Mouse (Mus musculus): ENCODE results near the gene Ulk4. TPM values are rescaled to one million over a fixed set of nuclear protein-coding genes. Genes with fewer than 3 reads are reported as not detected.
A peak's percentile ranks its signal among the peaks of the same experiment; 100 is the strongest.

Gene Ulk4
- polyA plus RNA-seq, 1 experiment: 1.1 TPM

DNA sequence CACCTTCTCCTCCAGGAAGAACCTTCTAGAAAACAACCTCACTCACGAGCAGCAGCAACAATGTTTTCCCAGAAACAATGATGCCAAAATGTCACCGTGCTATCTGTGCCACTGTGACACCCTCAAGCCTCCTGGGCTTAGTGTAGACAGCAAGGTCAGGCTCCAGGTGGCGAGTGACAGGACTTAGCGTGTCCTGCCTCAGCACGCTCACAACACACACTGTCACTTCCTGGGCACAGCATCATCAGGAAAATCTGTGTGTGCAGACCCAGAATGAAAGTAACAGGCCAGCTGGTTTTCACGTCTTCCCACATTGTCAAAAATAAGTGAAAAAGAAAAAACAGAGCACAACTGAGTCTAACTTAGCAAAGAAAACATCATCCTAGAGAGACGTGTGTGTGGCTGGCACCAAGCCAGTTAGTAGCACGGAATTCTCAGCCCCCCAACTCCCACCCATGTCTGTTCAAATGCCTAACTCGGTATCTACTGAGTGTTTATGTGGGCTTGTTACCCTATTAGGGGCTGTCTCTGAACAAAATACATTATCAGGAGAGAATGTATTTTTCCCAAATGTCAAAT, 120.7 kb downstream of the Ulk4 start:
- no peak overlapping the region for H3ac ChIP-seq (ENCODE audit: control insufficient read depth, insufficient read length, low read depth)
- H3K27me3 ChIP-seq (ENCODE audit: control insufficient read depth, insufficient read depth, insufficient read length): no peaks in the 10 kb centered on the region
- H3K79me3 ChIP-seq (ENCODE audit: low read depth): no peaks in the 10 kb centered on the region
- H3K4me3 ChIP-seq (ENCODE audit: insufficient read depth, poor library complexity, severe bottlenecking): no peak overlapping the region
- no peaks in the 10 kb centered on the region for H3K79me2 ChIP-seq (ENCODE audit: control insufficient read depth, insufficient read depth)
- H3K36me3 ChIP-seq (ENCODE audit: control insufficient read depth, insufficient read depth): no peaks in the 10 kb centered on the region
- TF ChIP-seq FOSL1 (IDR thresholded peaks at IDR 0.05; ENCODE audit: insufficient read depth, low read length, poor library complexity, severe bottlenecking) (no peak), CTCF (IDR thresholded peaks at IDR 0.05; ENCODE audit: control insufficient read depth, insufficient read depth, insufficient read length) (no peak), MAX (IDR thresholded peaks at IDR 0.05) (no peak), USF1 (IDR thresholded peaks at IDR 0.05; ENCODE audit: low read depth) (no peak), MYOG (IDR thresholded peaks at IDR 0.05; ENCODE audit: control insufficient read depth, extremely low read depth, insufficient read length) (no peak), MYOD1 (IDR thresholded peaks at IDR 0.05; ENCODE audit: control insufficient read depth, insufficient read length, low read depth) (no peak), CEBPB (IDR thresholded peaks at IDR 0.05; ENCODE audit: low read depth) (no peak)

DNA sequence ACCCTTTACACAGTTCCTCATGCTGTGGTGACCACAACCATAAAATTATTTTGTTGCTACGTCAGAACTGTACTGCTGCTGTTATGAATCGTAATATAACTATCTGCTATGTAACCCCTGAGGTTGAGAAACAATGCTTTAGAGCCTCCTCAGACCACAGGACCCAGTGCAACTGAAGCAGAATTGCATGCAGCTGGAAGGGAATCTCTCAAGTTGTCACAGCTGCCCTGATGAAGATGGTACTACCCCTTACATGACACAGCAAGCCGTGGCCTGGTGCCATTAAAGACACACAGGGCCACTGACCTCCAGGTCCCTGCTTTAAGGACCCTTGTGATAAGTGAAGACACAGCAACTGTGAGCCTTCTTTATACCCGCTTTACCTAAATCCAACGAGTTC, 123.7 kb downstream of the Ulk4 start:
- no peak overlapping the region for H3ac ChIP-seq (ENCODE audit: control insufficient read depth, insufficient read length, low read depth)
- H3K79me3 ChIP-seq (ENCODE audit: low read depth): no peaks in the 10 kb centered on the region
- H3K4me3 ChIP-seq (ENCODE audit: insufficient read depth, poor library complexity, severe bottlenecking): no peak overlapping the region
- no peaks in the 10 kb centered on the region for H3K36me3 ChIP-seq (ENCODE audit: control insufficient read depth, insufficient read depth)
- no peak for TF ChIP-seq CEBPB (IDR thresholded peaks at IDR 0.05; ENCODE audit: low read depth)
- TF ChIP-seq MYOD1 (IDR thresholded peaks at IDR 0.05; ENCODE audit: control insufficient read depth, insufficient read length, low read depth): peak; percentile 52
- H3K79me2 ChIP-seq (ENCODE audit: control insufficient read depth, insufficient read depth): no peaks in the 10 kb centered on the region
- H3K27me3 ChIP-seq (ENCODE audit: control insufficient read depth, insufficient read depth, insufficient read length): no peaks in the 10 kb centered on the region

DNA sequence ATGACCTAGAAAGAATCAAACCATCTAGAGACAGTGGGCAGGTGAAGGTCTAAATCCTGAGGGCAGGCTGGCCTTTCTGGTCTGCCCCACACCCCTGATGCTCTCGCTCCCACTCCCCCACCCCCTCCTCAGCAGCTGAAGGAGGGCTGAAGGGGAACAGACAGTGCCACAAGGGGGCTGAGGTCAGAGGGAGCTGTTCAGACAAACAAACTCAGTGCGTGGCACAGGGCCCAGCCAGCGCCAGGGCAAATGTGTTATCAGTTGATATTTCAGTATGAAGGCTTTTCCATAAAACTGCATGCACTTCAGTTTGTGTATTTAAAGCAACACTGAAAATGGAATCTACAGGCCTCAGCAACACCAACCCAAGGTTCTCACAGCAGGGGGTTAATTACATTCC, 128.4 kb downstream of the Ulk4 start:
- no peaks in the 10 kb centered on the region for H3K79me3 ChIP-seq (ENCODE audit: low read depth)
- H3K4me3 ChIP-seq (ENCODE audit: insufficient read depth, poor library complexity, severe bottlenecking): no peak overlapping the region
- H3K79me2 ChIP-seq (ENCODE audit: control insufficient read depth, insufficient read depth): no peaks in the 10 kb centered on the region
- no peak overlapping the region for H3ac ChIP-seq (ENCODE audit: control insufficient read depth, insufficient read length, low read depth)
- no peaks in the 10 kb centered on the region for H3K36me3 ChIP-seq (ENCODE audit: control insufficient read depth, insufficient read depth)
- H3K27me3 ChIP-seq (ENCODE audit: control insufficient read depth, insufficient read depth, insufficient read length): no peaks in the 10 kb centered on the region
- TF ChIP-seq CEBPB (IDR thresholded peaks at IDR 0.05; ENCODE audit: low read depth): no peak
- TF ChIP-seq MYOD1 (IDR thresholded peaks at IDR 0.05; ENCODE audit: control insufficient read depth, insufficient read length, low read depth): no peak
- no peak for TF ChIP-seq CTCF (IDR thresholded peaks at IDR 0.05; ENCODE audit: control insufficient read depth, insufficient read depth, insufficient read length)
- TF ChIP-seq MAX (IDR thresholded peaks at IDR 0.05): no peak
- no peak for TF ChIP-seq USF1 (IDR thresholded peaks at IDR 0.05; ENCODE audit: low read depth)
- TF ChIP-seq MYOG (IDR thresholded peaks at IDR 0.05; ENCODE audit: control insufficient read depth, extremely low read depth, insufficient read length): no peak
- no peak for TF ChIP-seq FOSL1 (IDR thresholded peaks at IDR 0.05; ENCODE audit: insufficient read depth, low read length, poor library complexity, severe bottlenecking)

DNA sequence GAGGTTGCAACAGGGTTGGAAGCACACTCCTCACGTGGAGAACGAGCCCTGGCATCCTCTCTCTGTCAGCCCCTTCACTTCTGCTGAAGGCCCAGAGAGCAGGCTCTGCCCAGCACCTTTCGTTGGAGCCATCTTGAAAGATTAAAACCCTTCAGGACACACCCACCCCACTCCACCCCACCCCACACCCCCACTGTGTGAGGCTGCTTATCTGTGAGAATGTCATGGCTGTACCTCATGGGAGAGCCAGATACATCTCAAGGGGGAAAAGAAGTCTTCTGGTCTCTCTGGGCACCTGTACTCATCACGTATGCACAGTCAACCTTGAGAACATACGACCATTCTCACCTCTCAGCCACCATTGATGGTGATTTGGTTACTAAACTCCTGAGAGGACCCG, 133.8 kb downstream of the Ulk4 start:
- Histone ChIP-seq H3K79me3 (ENCODE audit: low read depth) (no peaks in the 10 kb centered on the region), H3K36me3 (ENCODE audit: control insufficient read depth, insufficient read depth) (no peaks in the 10 kb centered on the region), H3K79me2 (ENCODE audit: control insufficient read depth, insufficient read depth) (no peaks in the 10 kb centered on the region), H3ac (ENCODE audit: control insufficient read depth, insufficient read length, low read depth) (no peak overlapping the region), H3K4me3 (ENCODE audit: insufficient read depth, poor library complexity, severe bottlenecking) (no peak overlapping the region), H3K27me3 (ENCODE audit: control insufficient read depth, insufficient read depth, insufficient read length) (no peaks in the 10 kb centered on the region)
- TF ChIP-seq MAX (IDR thresholded peaks at IDR 0.05) (no peak), CEBPB (IDR thresholded peaks at IDR 0.05; ENCODE audit: low read depth) (no peak), MYOD1 (IDR thresholded peaks at IDR 0.05; ENCODE audit: control insufficient read depth, insufficient read length, low read depth) (no peak), MYOG (IDR thresholded peaks at IDR 0.05; ENCODE audit: control insufficient read depth, extremely low read depth, insufficient read length) (no peak), CTCF (IDR thresholded peaks at IDR 0.05; ENCODE audit: control insufficient read depth, insufficient read depth, insufficient read length) (no peak), USF1 (IDR thresholded peaks at IDR 0.05; ENCODE audit: low read depth) (no peak), FOSL1 (IDR thresholded peaks at IDR 0.05; ENCODE audit: insufficient read depth, low read length, poor library complexity, severe bottlenecking) (no peak)

DNA sequence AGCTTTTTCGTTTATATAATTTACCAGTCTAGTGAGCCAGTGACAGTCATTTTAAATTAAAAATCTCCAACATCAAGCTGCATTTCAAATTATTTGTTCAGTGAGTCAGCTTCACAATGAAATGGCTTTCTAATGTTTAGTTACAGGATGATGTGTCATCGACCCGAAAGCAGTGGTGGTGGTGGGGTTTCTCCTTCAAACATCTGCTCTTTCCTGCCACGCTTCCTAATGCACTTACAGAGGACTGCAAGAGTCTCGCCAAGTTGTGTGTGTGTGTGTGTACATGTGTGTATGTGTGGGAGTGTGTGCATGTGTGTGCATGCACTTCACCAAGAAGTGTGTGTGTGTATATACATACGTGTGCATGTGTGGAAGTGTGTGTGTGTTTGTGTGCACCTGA, 144.4 kb downstream of the Ulk4 start:
- Histone ChIP-seq H3ac (ENCODE audit: control insufficient read depth, insufficient read length, low read depth) (no peak overlapping the region), H3K79me2 (ENCODE audit: control insufficient read depth, insufficient read depth) (no peaks in the 10 kb centered on the region), H3K4me3 (ENCODE audit: insufficient read depth, poor library complexity, severe bottlenecking) (no peak overlapping the region), H3K27me3 (ENCODE audit: control insufficient read depth, insufficient read depth, insufficient read length) (no peaks in the 10 kb centered on the region), H3K36me3 (ENCODE audit: control insufficient read depth, insufficient read depth) (no peaks in the 10 kb centered on the region), H3K79me3 (ENCODE audit: low read depth) (no peaks in the 10 kb centered on the region)
- TF ChIP-seq MAX (IDR thresholded peaks at IDR 0.05): no peak
- TF ChIP-seq MYOD1 (IDR thresholded peaks at IDR 0.05; ENCODE audit: control insufficient read depth, insufficient read length, low read depth): peak; percentile 61
- TF ChIP-seq MYOG (IDR thresholded peaks at IDR 0.05; ENCODE audit: control insufficient read depth, extremely low read depth, insufficient read length): no peak

DNA sequence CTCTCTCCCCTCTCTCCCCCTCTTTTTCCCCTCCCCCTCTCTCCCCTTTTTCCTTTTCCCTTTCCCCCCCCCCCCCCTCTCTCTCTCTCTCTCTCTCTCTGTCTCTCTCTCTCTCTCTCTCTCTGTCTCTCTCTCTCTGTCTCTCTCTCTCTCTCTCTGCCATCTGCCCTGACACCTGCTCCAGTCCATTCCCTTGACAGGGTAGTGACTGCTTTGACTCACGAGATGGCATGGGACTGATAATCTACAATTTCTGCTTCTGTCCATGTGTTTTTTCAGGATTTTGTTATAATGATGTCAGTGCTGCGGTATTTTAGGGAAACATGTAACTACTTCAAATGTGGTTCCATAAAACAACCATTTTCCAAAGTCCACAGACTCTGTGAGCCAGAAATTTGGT, 147.5 kb downstream of the Ulk4 start:
- TF ChIP-seq MYOD1 (IDR thresholded peaks at IDR 0.05; ENCODE audit: control insufficient read depth, insufficient read length, low read depth): peak; percentile 87
- TF ChIP-seq MYOG (IDR thresholded peaks at IDR 0.05; ENCODE audit: control insufficient read depth, extremely low read depth, insufficient read length): no peak
- H3K79me3 ChIP-seq (ENCODE audit: low read depth): no peaks in the 10 kb centered on the region
- no peaks in the 10 kb centered on the region for H3K79me2 ChIP-seq (ENCODE audit: control insufficient read depth, insufficient read depth)
- no peak overlapping the region for H3ac ChIP-seq (ENCODE audit: control insufficient read depth, insufficient read length, low read depth)
- no peaks in the 10 kb centered on the region for H3K36me3 ChIP-seq (ENCODE audit: control insufficient read depth, insufficient read depth)
- H3K4me3 ChIP-seq (ENCODE audit: insufficient read depth, poor library complexity, severe bottlenecking): no peak overlapping the region
- H3K27me3 ChIP-seq (ENCODE audit: control insufficient read depth, insufficient read depth, insufficient read length): no peaks in the 10 kb centered on the region

Measured in C2C12 (cell line).